Mouse (Mus musculus): ENCODE results near the gene Osbpl10. TPM values are rescaled to one million over a fixed set of nuclear protein-coding genes. Genes with fewer than 3 reads are reported as not detected.

Osbpl10 gene
- total and polyA plus RNA-seq, 2 experiments from 2014 or later, result 3.3 to 22.5 TPM

GRCm38 (mm10) chr9:115045087-115045800 lies 66.9 kb downstream of the Osbpl10 start:
- no peak for TF ChIP-seq CTCF (IDR thresholded peaks at IDR 0.05; ENCODE audit: low read depth)
- ATAC-seq, result peak; percentile 65
- Histone ChIP-seq H3K27me3 (ENCODE audit: insufficient read depth, low read length) (no peaks in the 10 kb centered on the region), H3K27ac (no peak overlapping the region), H3K9me3 (ENCODE audit: low read length) (no peaks in the 10 kb centered on the region), H3K4me2 (ENCODE audit: low read depth, low read length) (no peak overlapping the region), H3K4me1 (ENCODE audit: insufficient read depth, low read length) (0 out of 2 replicates have a peak, but pooled peaks cover 7% of the 10 kb centered on the region), H3K36me3 (ENCODE audit: insufficient read depth, low read length) (no peaks in the 10 kb centered on the region), H3K4me3 (ENCODE audit: low read length) (no peak overlapping the region), H3K9ac (replicated peaks; ENCODE audit: low read length) (no peak overlapping the region)
- WGBS, result 47% methylated on average over 16 of the region's 16 CpGs
- DNase-seq (ENCODE audit: low spot score), result peak; percentile 47

GRCm38 (mm10) chr9:115046701-115047100 lies 68.3 kb downstream of the Osbpl10 start:
- no peak for TF ChIP-seq CTCF (IDR thresholded peaks at IDR 0.05; ENCODE audit: low read depth)
- no peak overlapping the region for H3K27ac ChIP-seq
- H3K4me3 ChIP-seq (ENCODE audit: low read length), result no peak overlapping the region
- no peaks in the 10 kb centered on the region for H3K36me3 ChIP-seq (ENCODE audit: insufficient read depth, low read length)
- no peak overlapping the region for H3K9ac ChIP-seq (replicated peaks; ENCODE audit: low read length)
- H3K27me3 ChIP-seq (ENCODE audit: insufficient read depth, low read length), result no peaks in the 10 kb centered on the region
- 91% methylated on average over 8 of the region's 8 CpGs for WGBS
- DNase-seq (ENCODE audit: low spot score) (no peak), ATAC-seq (no peak)
- H3K9me3 ChIP-seq (ENCODE audit: low read length), result no peaks in the 10 kb centered on the region
- no peak overlapping the region for H3K4me2 ChIP-seq (ENCODE audit: low read depth, low read length)
- H3K4me1 ChIP-seq (ENCODE audit: insufficient read depth, low read length), result 0 out of 2 replicates have a peak, but pooled peaks cover 7% of the 10 kb centered on the region

- no peak overlapping the region for H3K27ac ChIP-seq
- H3K36me3 ChIP-seq (ENCODE audit: insufficient read depth, low read length), result no peaks in the 10 kb centered on the region
- H3K4me2 ChIP-seq (ENCODE audit: low read depth, low read length), result no peak overlapping the region
- DNase-seq (ENCODE audit: low spot score), result no peak
- 0 out of 2 replicates have a peak, but pooled peaks cover 4% of the 10 kb centered on the region for H3K4me1 ChIP-seq (ENCODE audit: insufficient read depth, low read length)
- 75% methylated on average over 10 of the region's 10 CpGs for WGBS
- H3K9me3 ChIP-seq (ENCODE audit: low read length), result no peaks in the 10 kb centered on the region
- ATAC-seq, result no peak
- no peak overlapping the region for H3K4me3 ChIP-seq (ENCODE audit: low read length)
- H3K9ac ChIP-seq (replicated peaks; ENCODE audit: low read length), result no peak overlapping the region
- TF ChIP-seq CTCF (IDR thresholded peaks at IDR 0.05; ENCODE audit: low read depth), result no peak
- no peaks in the 10 kb centered on the region for H3K27me3 ChIP-seq (ENCODE audit: insufficient read depth, low read length)
Measured at GRCm38 (mm10) chr9:115048340-115048739, 70.0 kb downstream of the Osbpl10 start.

- no peak overlapping the region for H3K9ac ChIP-seq (replicated peaks; ENCODE audit: low read length)
- DNase-seq (ENCODE audit: low spot score) (no peak), ATAC-seq (no peak)
- no peaks in the 10 kb centered on the region for H3K36me3 ChIP-seq (ENCODE audit: insufficient read depth, low read length)
- no peak overlapping the region for H3K4me2 ChIP-seq (ENCODE audit: low read depth, low read length)
- H3K9me3 ChIP-seq (ENCODE audit: low read length), result no peaks in the 10 kb centered on the region
- WGBS, result 78% methylated on average over 6 of the region's 7 CpGs
- H3K27me3 ChIP-seq (ENCODE audit: insufficient read depth, low read length), result no peaks in the 10 kb centered on the region
- 0 out of 2 replicates have a peak, but pooled peaks cover 4% of the 10 kb centered on the region for H3K4me1 ChIP-seq (ENCODE audit: insufficient read depth, low read length)
- no peak overlapping the region for H3K4me3 ChIP-seq (ENCODE audit: low read length)
- H3K27ac ChIP-seq, result no peak overlapping the region
- no peak for TF ChIP-seq CTCF (IDR thresholded peaks at IDR 0.05; ENCODE audit: low read depth)
Measured at GRCm38 (mm10) chr9:115048861-115049260, 70.5 kb downstream of the Osbpl10 start.

- DNase-seq (ENCODE audit: low spot score), result peak; percentile 41
- Histone ChIP-seq H3K9ac (replicated peaks; ENCODE audit: low read length) (no peak overlapping the region), H3K4me3 (ENCODE audit: low read length) (no peak overlapping the region), H3K27me3 (ENCODE audit: insufficient read depth, low read length) (no peaks in the 10 kb centered on the region), H3K4me1 (ENCODE audit: insufficient read depth, low read length) (peaks cover 11% of the 10 kb centered on the region; the same call in 1 of the 2 replicates), H3K4me2 (ENCODE audit: low read depth, low read length) (no peak overlapping the region), H3K36me3 (ENCODE audit: insufficient read depth, low read length) (no peaks in the 10 kb centered on the region), H3K9me3 (ENCODE audit: low read length) (no peaks in the 10 kb centered on the region), H3K27ac (no peak overlapping the region)
- ATAC-seq, result 0 out of 2 replicates have a peak, but pooled peaks have one; percentile 42
- no peak for TF ChIP-seq CTCF (IDR thresholded peaks at IDR 0.05; ENCODE audit: low read depth)
- WGBS, result 61% methylated on average over 13 of the region's 13 CpGs
Measured at GRCm38 (mm10) chr9:115049981-115050720, 71.8 kb downstream of the Osbpl10 start.

GRCm38 (mm10) chr9:115051976-115052375 lies 73.6 kb downstream of the Osbpl10 start:
- 0 out of 2 replicates have a peak, but pooled peaks have one; percentile 9 for TF ChIP-seq CTCF (IDR thresholded peaks at IDR 0.05; ENCODE audit: low read depth)
- H3K36me3 ChIP-seq (ENCODE audit: insufficient read depth, low read length), result no peaks in the 10 kb centered on the region
- no peak for DNase-seq (ENCODE audit: low spot score)
- 71% methylated on average over 3 of the region's 3 CpGs for WGBS
- no peak overlapping the region for H3K9ac ChIP-seq (replicated peaks; ENCODE audit: low read length)
- no peak overlapping the region for H3K27ac ChIP-seq
- H3K27me3 ChIP-seq (ENCODE audit: insufficient read depth, low read length), result no peaks in the 10 kb centered on the region
- no peak for ATAC-seq
- no peak overlapping the region for H3K4me2 ChIP-seq (ENCODE audit: low read depth, low read length)
- no peaks in the 10 kb centered on the region for H3K9me3 ChIP-seq (ENCODE audit: low read length)
- H3K4me1 ChIP-seq (ENCODE audit: insufficient read depth, low read length), result peaks cover 9% of the 10 kb centered on the region; the same call in 1 of the 2 replicates
- no peak overlapping the region for H3K4me3 ChIP-seq (ENCODE audit: low read length)

Measured in hindbrain, postnatal 0 days (tissue).